8 mouse cellular contexts compared by ENCODE assay signal in genomic region chr1:39206942-39207341, GRCm38 (mm10). TPM values are rescaled to one million over a fixed set of nuclear protein-coding genes. Genes with fewer than 3 reads are reported as not detected.
DNase-seq lines count a peak whose midpoint lies in the region; ATAC-seq and TF ChIP-seq lines count a peak whose summit lies in the region.

No protein-coding gene starts in this region.

- DNase-seq in kidney, adult 2 months, result no peak
- DNase-seq in kidney, postnatal 25 days, result no peak
- peak; percentile 76 for DNase-seq in CD4-positive, CD25-positive, alpha-beta regulatory T cell, adult 2 months (ENCODE audit: low read depth, low spot score)
- DNase-seq in adipocyte (ENCODE audit: low spot score), result peak; percentile 9
- no peak for DNase-seq in layer of hippocampus, postnatal 36 days
- DNase-seq in spleen, adult 18-20 months, result no peak

- H3K4me3 ChIP-seq in kidney, adult 2 months (ENCODE audit: insufficient read depth, low read depth, low read length), result no peak overlapping the region
- H3K4me3 ChIP-seq in intestine, postnatal 0 days (ENCODE audit: low read depth, low read length), result no peak overlapping the region
- H3K4me3 ChIP-seq in forebrain, embryonic 13.5 days, result no peak overlapping the region

- H3K27me3 ChIP-seq in kidney, adult 2 months (replicated peaks; ENCODE audit: control insufficient read depth, insufficient read depth, low read length), result no peaks in the 10 kb centered on the region
- H3K27me3 ChIP-seq in intestine, postnatal 0 days (replicated peaks; ENCODE audit: control insufficient read depth, insufficient read depth, low read length), result no peaks in the 10 kb centered on the region
- no peaks in the 10 kb centered on the region for H3K27me3 ChIP-seq in forebrain, embryonic 13.5 days

- H3K27ac ChIP-seq in kidney, adult 2 months (ENCODE audit: insufficient read depth, low read depth, low read length), result no peak overlapping the region
- no peak overlapping the region for H3K27ac ChIP-seq in intestine, postnatal 0 days (ENCODE audit: low read depth, low read length)
- H3K27ac ChIP-seq in forebrain, embryonic 13.5 days, result no peak overlapping the region

- no peaks in the 10 kb centered on the region for H3K36me3 ChIP-seq in kidney, adult 2 months (ENCODE audit: control insufficient read depth, insufficient read depth, low read length)
- no peaks in the 10 kb centered on the region for H3K36me3 ChIP-seq in intestine, postnatal 0 days (ENCODE audit: control insufficient read depth, insufficient read depth)
- no peaks in the 10 kb centered on the region for H3K36me3 ChIP-seq in forebrain, embryonic 13.5 days (ENCODE audit: poor library complexity, severe bottlenecking)

- no peak overlapping the region for H3K4me2 ChIP-seq in intestine, postnatal 0 days (replicated peaks; ENCODE audit: low read depth)
- H3K4me2 ChIP-seq in forebrain, embryonic 13.5 days, result no peak overlapping the region

- H3K9ac ChIP-seq in intestine, postnatal 0 days (ENCODE audit: low read depth, low read length), result no peak overlapping the region
- no peak overlapping the region for H3K9ac ChIP-seq in forebrain, embryonic 13.5 days

- peak; percentile 34 for TF ChIP-seq CTCF in kidney, adult 2 months (conservative IDR thresholded peaks at IDR 0.05; ENCODE audit: insufficient read depth, insufficient read length, low read depth, low read length)
- peak; percentile 72 for TF ChIP-seq CTCF in intestine, postnatal 0 days (IDR thresholded peaks at IDR 0.05; ENCODE audit: low read depth)

- peak; percentile 65 for ATAC-seq in intestine, postnatal 0 days
- ATAC-seq in forebrain, embryonic 13.5 days, result no peak

- WGBS in kidney, adult 2 months, result 51% methylated on average over 7 of the region's 7 CpGs
- 30% methylated on average over 7 of the region's 7 CpGs for WGBS in intestine, postnatal 0 days
- WGBS in forebrain, embryonic 13.5 days, result 45% methylated on average over 7 of the region's 7 CpGs

- no peak for TF ChIP-seq POLR2A in kidney, adult 2 months (IDR thresholded peaks at IDR 0.05; ENCODE audit: low read depth, low read length)

- no peaks in the 10 kb centered on the region for H3K4me1 ChIP-seq in kidney, adult 2 months (ENCODE audit: control insufficient read depth, insufficient read depth, low read length)
- 0 out of 2 replicates have a peak, but pooled peaks cover 6% of the 10 kb centered on the region for H3K4me1 ChIP-seq in intestine, postnatal 0 days (replicated peaks; ENCODE audit: control insufficient read depth, insufficient read depth, low read length)
- no peaks in the 10 kb centered on the region for H3K4me1 ChIP-seq in forebrain, embryonic 13.5 days

- H3K9me3 ChIP-seq in intestine, postnatal 0 days (ENCODE audit: control insufficient read depth), result no peaks in the 10 kb centered on the region
- no peaks in the 10 kb centered on the region for H3K9me3 ChIP-seq in forebrain, embryonic 13.5 days (replicated peaks)

RNA-seq across cellular contexts. Expression of gene Npas2, which starts 13.4 kb away (rescaled TPM):
- 4.4 and 4.5 TPM in 2 replicates for polyA plus RNA-seq in kidney, adult 2 months (2012; rRNA removed)
- polyA plus RNA-seq in intestine, postnatal 0 days (2015; fragmentation: Nextera tagmentation; extraction: Ambion mirVana), result 4.1 and 4.3 TPM in 2 replicates
- 0.15 and 0.37 TPM in 2 replicates for polyA plus RNA-seq in forebrain, embryonic 13.5 days (2015; fragmentation: Nextera tagmentation; extraction: Ambion mirVana)
- total RNA-seq in layer of hippocampus, postnatal 36 days (2021), result 10 to 100 TPM; 30.1 to 33.5 TPM

Comparison
In these comparisons a context has a peak if more than half of its experiments do, and no peak if none do; other contexts are left out.
1. DNase-seq: peak in CD4-positive, CD25-positive, alpha-beta regulatory T cell, adult 2 months (single experiment) and adipocyte (single experiment); none in kidney, adult 2 months (single experiment), kidney, postnatal 25 days (0 of 2), layer of hippocampus, postnatal 36 days (0 of 2) and spleen, adult 18-20 months (0 of 2).